Mouse (Mus musculus): ENCODE measurements around the gene Pdzd2. TPM values are rescaled to one million over a fixed set of nuclear protein-coding genes. Genes with fewer than 3 reads are reported as not detected.

The Pdzd2 gene
- polyA plus RNA-seq, 1 experiment from 2014 or later = 18.7 TPM

DNA sequence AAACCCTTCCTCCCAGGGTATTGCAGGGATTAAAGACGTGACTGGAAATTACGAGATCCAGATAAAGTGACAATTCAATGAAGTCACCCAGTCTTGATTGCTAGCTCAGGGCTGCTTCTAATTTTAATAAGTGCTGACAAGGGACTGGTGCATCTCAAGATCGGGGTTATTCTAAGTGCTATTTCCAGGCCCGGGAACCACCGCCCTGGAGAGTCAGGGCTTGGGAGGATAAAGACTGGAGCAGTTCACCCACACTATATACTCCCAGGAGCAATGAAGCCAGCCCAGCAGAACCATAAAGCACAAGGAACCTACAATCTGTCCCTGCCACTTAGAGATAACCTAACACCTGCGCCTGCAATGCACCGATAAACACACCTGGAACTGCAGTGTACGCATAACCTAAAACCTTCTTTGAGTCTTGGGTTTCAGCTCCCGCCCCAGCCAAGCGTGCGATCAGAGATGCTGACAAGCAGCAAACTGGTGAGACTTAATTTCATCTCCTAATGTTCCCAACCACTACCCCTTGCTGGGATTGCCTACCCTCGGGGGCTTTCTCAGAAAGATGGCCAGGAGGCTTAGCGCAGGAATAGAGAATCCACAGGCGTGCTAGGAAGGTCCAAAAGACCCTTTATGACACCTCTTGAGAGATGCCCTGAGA, 101.2 kb downstream of the Pdzd2 start:
- 59% methylated on average over 14 of the region's 14 CpGs for WGBS
- Histone ChIP-seq H3K27me3 (no peaks in the 10 kb centered on the region), H3K9ac (no peak overlapping the region), H3K9me3 (replicated peaks) (no peaks in the 10 kb centered on the region), H3K4me2 (no peak overlapping the region), H3K36me3 (no peaks in the 10 kb centered on the region), H3K27ac (peak overlapping the region; percentile 27; the same call in 1 of the 2 replicates), H3K4me3 (no peak overlapping the region), H3K4me1 (replicated peaks) (peaks cover 27% of the 10 kb centered on the region)
- ATAC-seq (replicated peaks; ENCODE audit: insufficient number of reproducible peaks, insufficient read depth, low FRiP score, low read depth) = peak; percentile 69; the same call in 1 of the 2 replicates

GRCm38 (mm10) chr15:12637511-12637910, 102.2 kb downstream of the Pdzd2 start:
- WGBS = 88% methylated on average over 8 of the region's 8 CpGs
- Histone ChIP-seq H3K4me2 (no peak overlapping the region), H3K4me1 (replicated peaks) (peaks cover 30% of the 10 kb centered on the region), H3K9ac (no peak overlapping the region), H3K4me3 (no peak overlapping the region), H3K9me3 (replicated peaks) (no peaks in the 10 kb centered on the region), H3K27ac (peak overlapping the region; percentile 27; the same call in 1 of the 2 replicates), H3K36me3 (no peaks in the 10 kb centered on the region), H3K27me3 (no peaks in the 10 kb centered on the region)
- no peak for ATAC-seq (replicated peaks; ENCODE audit: insufficient number of reproducible peaks, insufficient read depth, low FRiP score, low read depth)

DNA sequence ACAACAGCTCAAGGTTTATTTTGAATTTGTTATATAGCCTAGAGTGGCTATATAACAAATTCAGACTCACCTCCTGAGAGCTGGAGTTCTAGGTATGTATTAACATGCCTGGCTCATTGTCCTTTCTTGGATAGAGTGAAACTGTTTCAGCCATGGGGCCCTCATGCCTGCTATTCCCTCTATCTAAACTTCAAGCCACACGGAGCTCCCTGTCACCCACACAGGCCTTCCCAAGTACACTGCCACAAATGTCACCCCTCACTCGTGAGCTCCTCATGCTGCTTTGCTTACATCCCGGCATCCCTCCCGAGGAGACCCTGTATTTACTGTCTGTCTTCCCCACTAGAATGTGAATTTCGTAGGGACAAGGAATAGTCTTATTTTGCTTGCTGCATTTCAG, 103.3 kb downstream of the Pdzd2 start:
- H3K4me1 ChIP-seq (replicated peaks) = peaks cover 39% of the 10 kb centered on the region
- H3K4me3 ChIP-seq = no peak overlapping the region
- WGBS = 63% methylated on average over 5 of the region's 5 CpGs
- H3K4me2 ChIP-seq = no peak overlapping the region
- H3K27me3 ChIP-seq = no peaks in the 10 kb centered on the region
- ATAC-seq (replicated peaks; ENCODE audit: insufficient number of reproducible peaks, insufficient read depth, low FRiP score, low read depth) = no peak
- H3K9me3 ChIP-seq (replicated peaks) = no peaks in the 10 kb centered on the region
- H3K27ac ChIP-seq = no peak overlapping the region
- H3K9ac ChIP-seq = no peak overlapping the region
- no peaks in the 10 kb centered on the region for H3K36me3 ChIP-seq

DNA sequence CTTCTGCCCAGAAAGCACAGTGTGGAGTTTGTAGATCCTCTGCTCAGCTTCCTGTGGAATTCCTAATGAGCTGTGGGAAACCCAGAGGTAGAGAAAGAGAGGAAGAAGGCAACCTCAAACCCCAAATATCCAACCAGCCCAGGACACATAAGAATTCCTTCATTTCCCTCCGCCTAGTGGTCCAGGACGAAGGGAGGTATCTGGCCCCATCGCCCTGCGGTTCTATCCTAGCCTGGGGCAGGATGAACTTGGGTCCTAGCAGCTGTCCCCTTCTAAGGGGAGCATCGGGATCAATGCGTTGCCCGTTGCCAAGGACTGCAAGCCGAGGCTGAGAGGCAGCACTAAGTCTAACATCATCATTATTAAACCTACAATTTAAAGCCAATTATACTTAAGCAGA, 104.8 kb downstream of the Pdzd2 start:
- 90% methylated on average over 8 of the region's 8 CpGs for WGBS

GRCm38 (mm10) chr15:12629164-12629563, 110.6 kb downstream of the Pdzd2 start:
- Histone ChIP-seq H3K9me3 (replicated peaks) (no peaks in the 10 kb centered on the region), H3K4me3 (no peak overlapping the region), H3K9ac (no peak overlapping the region), H3K36me3 (no peaks in the 10 kb centered on the region), H3K4me2 (no peak overlapping the region), H3K4me1 (replicated peaks) (peaks cover 22% of the 10 kb centered on the region), H3K27ac (no peak overlapping the region), H3K27me3 (no peaks in the 10 kb centered on the region)
- ATAC-seq (replicated peaks; ENCODE audit: insufficient number of reproducible peaks, insufficient read depth, low FRiP score, low read depth) = no peak
- WGBS = 85% methylated on average over 7 of the region's 7 CpGs

More for the DNA sequence above, 104.8 kb downstream of the Pdzd2 start:
- Histone ChIP-seq H3K27ac (no peak overlapping the region), H3K27me3 (no peaks in the 10 kb centered on the region), H3K9me3 (replicated peaks) (no peaks in the 10 kb centered on the region), H3K4me2 (no peak overlapping the region), H3K9ac (no peak overlapping the region), H3K4me3 (no peak overlapping the region), H3K4me1 (replicated peaks) (peaks cover 47% of the 10 kb centered on the region), H3K36me3 (no peaks in the 10 kb centered on the region)
- ATAC-seq (replicated peaks; ENCODE audit: insufficient number of reproducible peaks, insufficient read depth, low FRiP score, low read depth) = no peak

DNA sequence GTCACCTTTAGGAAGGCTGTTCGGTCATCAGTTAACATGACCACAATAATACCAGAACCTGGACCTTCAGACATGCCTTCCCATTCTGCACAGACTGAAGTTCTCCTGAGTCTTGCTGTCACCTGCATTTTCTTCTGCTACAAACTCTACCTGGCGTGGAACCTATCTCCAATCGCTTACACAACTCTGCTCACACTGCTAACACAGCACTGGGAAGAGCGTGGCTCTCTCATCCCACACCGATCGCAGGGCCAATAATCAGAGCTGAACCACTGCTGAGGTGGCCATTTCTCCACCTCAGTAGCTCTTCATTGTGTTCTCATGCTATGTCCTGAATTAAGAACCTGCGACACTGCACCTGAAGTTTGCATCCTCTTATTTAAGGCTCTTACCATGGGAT, 111.3 kb downstream of the Pdzd2 start:
- Histone ChIP-seq H3K9ac (no peak overlapping the region), H3K27me3 (no peaks in the 10 kb centered on the region)
- WGBS = 94% methylated on average over 7 of the region's 7 CpGs

DNA sequence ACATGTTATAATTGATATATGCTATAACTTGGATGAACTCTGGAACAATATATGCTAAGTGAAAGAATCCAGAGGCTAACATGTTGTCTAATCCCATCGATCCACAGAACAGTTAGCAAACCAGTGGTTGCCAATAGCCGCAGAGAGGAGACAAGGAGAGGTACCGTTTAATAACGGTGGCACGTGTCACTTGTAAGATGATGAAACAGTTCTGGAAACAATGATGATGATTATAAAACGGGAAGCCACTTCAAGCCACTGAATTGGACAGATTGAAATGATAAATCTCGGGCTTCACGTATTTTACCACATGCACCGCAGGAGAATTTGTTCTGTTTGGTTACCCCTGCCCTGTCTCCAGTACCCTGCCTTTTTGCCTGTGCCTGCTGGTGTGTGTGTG, 112.8 kb downstream of the Pdzd2 start:
- ATAC-seq (replicated peaks; ENCODE audit: insufficient number of reproducible peaks, insufficient read depth, low FRiP score, low read depth) = no peak
- H3K27me3 ChIP-seq = no peaks in the 10 kb centered on the region
- no peak overlapping the region for H3K27ac ChIP-seq
- no peak overlapping the region for H3K4me2 ChIP-seq
- H3K4me1 ChIP-seq (replicated peaks) = peaks cover 15% of the 10 kb centered on the region
- H3K9me3 ChIP-seq (replicated peaks) = no peaks in the 10 kb centered on the region
- H3K9ac ChIP-seq = no peak overlapping the region
- no peaks in the 10 kb centered on the region for H3K36me3 ChIP-seq
- 90% methylated on average over 9 of the region's 9 CpGs for WGBS
- no peak overlapping the region for H3K4me3 ChIP-seq

More for the DNA sequence above, 111.3 kb downstream of the Pdzd2 start:
- Histone ChIP-seq H3K9me3 (replicated peaks) (no peaks in the 10 kb centered on the region), H3K4me2 (no peak overlapping the region), H3K4me1 (replicated peaks) (peaks cover 22% of the 10 kb centered on the region), H3K27ac (no peak overlapping the region), H3K4me3 (no peak overlapping the region), H3K36me3 (no peaks in the 10 kb centered on the region)
- ATAC-seq (replicated peaks; ENCODE audit: insufficient number of reproducible peaks, insufficient read depth, low FRiP score, low read depth) = no peak

DNA sequence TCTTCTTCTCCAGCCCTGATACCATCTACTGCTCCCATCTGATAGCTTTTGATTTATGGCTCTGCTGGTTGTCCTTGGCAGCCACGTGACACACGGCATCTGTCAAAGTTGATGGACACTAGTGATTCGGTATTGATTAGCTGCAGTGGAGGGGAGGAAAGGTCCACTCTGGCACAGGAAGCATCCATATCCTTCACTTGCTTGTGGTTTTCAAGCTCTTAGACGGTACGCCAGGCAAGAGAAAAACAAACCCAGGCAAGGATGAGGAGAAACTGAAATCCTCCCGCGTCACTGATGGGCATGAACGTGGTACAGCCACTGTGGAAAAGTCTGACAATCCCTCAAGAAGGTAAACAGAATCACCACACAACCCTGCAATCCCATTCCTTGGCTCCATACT, 113.6 kb downstream of the Pdzd2 start:
- no peak overlapping the region for H3K27ac ChIP-seq
- H3K9me3 ChIP-seq (replicated peaks) = no peaks in the 10 kb centered on the region
- H3K4me2 ChIP-seq = no peak overlapping the region
- H3K36me3 ChIP-seq = no peaks in the 10 kb centered on the region
- no peak for ATAC-seq (replicated peaks; ENCODE audit: insufficient number of reproducible peaks, insufficient read depth, low FRiP score, low read depth)
- H3K4me3 ChIP-seq = no peak overlapping the region
- peaks cover 7% of the 10 kb centered on the region for H3K4me1 ChIP-seq (replicated peaks)
- 70% methylated on average over 8 of the region's 8 CpGs for WGBS
- no peaks in the 10 kb centered on the region for H3K27me3 ChIP-seq
- H3K9ac ChIP-seq = no peak overlapping the region

DNA sequence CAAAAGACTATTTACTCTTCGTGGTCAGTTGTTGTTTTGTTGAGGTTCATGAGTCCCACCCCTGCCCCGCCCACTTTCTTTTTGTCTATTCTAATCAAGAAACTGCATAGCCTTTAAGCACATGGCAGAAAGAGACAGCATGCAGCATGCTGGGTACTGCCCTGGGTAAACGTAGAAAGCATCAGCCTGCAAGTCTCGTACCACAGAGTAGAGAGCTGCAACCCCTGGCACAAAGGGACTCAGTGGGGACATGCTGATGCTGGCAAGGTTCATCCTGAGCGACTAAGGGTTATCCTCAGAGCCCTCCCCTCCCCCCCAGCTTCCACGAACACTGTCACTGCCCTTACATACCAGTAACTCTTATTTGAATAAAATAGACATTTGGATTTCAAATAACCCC, 114.2 kb downstream of the Pdzd2 start:
- Histone ChIP-seq H3K4me2 (no peak overlapping the region), H3K9me3 (replicated peaks) (no peaks in the 10 kb centered on the region), H3K36me3 (no peaks in the 10 kb centered on the region), H3K9ac (no peak overlapping the region), H3K27me3 (no peaks in the 10 kb centered on the region), H3K4me1 (replicated peaks) (peaks cover 5% of the 10 kb centered on the region; the same call in 1 of the 2 replicates), H3K4me3 (no peak overlapping the region), H3K27ac (no peak overlapping the region)
- 73% methylated on average over 6 of the region's 6 CpGs for WGBS
- ATAC-seq (replicated peaks; ENCODE audit: insufficient number of reproducible peaks, insufficient read depth, low FRiP score, low read depth) = no peak

DNA sequence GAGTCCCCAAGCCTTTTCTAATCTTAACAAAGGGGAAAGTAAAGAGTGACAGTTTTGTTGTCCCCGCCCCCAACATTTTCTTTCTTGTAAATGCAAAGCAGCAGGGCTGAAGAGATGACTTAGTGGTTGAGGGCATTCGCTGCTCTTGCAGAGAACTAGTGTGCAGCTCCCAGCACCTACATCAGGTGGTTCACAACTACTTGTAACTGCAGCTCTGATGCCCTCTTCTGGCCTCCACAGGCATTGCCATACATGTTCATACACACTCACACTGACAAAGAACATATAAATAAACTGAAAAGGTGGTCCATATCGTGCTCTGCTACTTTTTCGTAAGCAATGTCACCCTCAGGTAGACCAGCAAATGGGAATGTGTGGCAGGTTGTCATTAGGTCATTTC, 116.2 kb downstream of the Pdzd2 start:
- Histone ChIP-seq H3K4me1 (replicated peaks) (no peaks in the 10 kb centered on the region), H3K4me2 (no peak overlapping the region), H3K9me3 (replicated peaks) (no peaks in the 10 kb centered on the region), H3K36me3 (no peaks in the 10 kb centered on the region), H3K27me3 (no peaks in the 10 kb centered on the region), H3K4me3 (no peak overlapping the region), H3K27ac (no peak overlapping the region), H3K9ac (no peak overlapping the region)
- WGBS = 94% methylated on average over 4 of the region's 4 CpGs
- ATAC-seq (replicated peaks; ENCODE audit: insufficient number of reproducible peaks, insufficient read depth, low FRiP score, low read depth) = no peak

- Histone ChIP-seq H3K27ac (no peak overlapping the region), H3K36me3 (no peaks in the 10 kb centered on the region), H3K27me3 (no peaks in the 10 kb centered on the region), H3K4me1 (replicated peaks) (peaks cover 3% of the 10 kb centered on the region), H3K9me3 (replicated peaks) (no peaks in the 10 kb centered on the region), H3K4me2 (no peak overlapping the region), H3K4me3 (no peak overlapping the region), H3K9ac (no peak overlapping the region)
- WGBS = 93% methylated on average over 5 of the region's 5 CpGs
- ATAC-seq (replicated peaks; ENCODE audit: insufficient number of reproducible peaks, insufficient read depth, low FRiP score, low read depth) = no peak
Measured at GRCm38 (mm10) chr15:12622701-12623100, 117.0 kb downstream of the Pdzd2 start.

DNA sequence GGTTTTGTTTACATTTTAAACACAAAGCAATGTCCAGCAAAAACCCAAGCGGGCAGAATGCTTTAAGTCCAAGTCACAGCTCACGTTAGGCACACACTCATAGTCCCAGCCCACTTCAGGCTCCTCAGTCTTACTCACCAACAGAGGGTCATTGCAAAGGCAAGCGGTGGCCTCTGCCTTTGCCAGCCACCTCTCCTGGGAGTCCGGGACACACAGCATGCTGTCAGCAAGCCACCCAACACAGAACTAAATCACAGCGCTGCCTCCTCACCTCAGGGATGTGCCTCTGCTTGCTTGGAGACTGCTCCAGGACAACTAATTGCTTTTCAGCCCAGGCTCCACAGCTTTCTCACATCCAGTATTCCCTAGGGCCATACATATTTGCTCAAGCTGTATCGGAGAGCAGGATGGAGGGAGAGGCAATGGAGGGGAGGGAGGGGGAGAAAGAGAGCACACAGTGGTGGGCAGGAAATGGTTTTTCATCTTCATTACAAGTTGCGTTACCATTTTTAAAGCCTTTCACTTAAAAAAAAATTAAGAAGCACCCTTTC, 117.6 kb downstream of the Pdzd2 start:
- 67% methylated on average over 7 of the region's 7 CpGs for WGBS

More for the DNA sequence above, 117.6 kb downstream of the Pdzd2 start:
- Histone ChIP-seq H3K9ac (no peak overlapping the region), H3K4me1 (replicated peaks) (peaks cover 8% of the 10 kb centered on the region), H3K4me2 (no peak overlapping the region), H3K4me3 (no peak overlapping the region), H3K27me3 (no peaks in the 10 kb centered on the region), H3K9me3 (replicated peaks) (no peaks in the 10 kb centered on the region), H3K36me3 (no peaks in the 10 kb centered on the region), H3K27ac (no peak overlapping the region)
- no peak for ATAC-seq (replicated peaks; ENCODE audit: insufficient number of reproducible peaks, insufficient read depth, low FRiP score, low read depth)

Data from heart, embryonic 15.5 days (tissue).